Mouse (Mus musculus) stomach, embryonic 15.5 days (tissue): Measurements from ENCODE around the gene Rspo3. TPM values are rescaled to one million over a fixed set of nuclear protein-coding genes. Genes with fewer than 3 reads are reported as not detected.
A peak's percentile ranks its signal among the peaks of the same experiment; 100 is the strongest.

Source experiments
- ATAC-seq: fragments of 200-750 bp; cut with Nextera tagmentation; 2 replicates; pipeline ENCODE4 v1.8.0; 2017; ENCODE audit warnings: low read depth, moderate number of reproducible peaks, moderate TSS enrichment; ENCODE audit not compliant: insufficient read depth, low FRiP score
- H3K27ac ChIP-seq: fragments of 300-500 bp; sonication (generic); 2 replicates; pipeline ENCODE4 v1.5.1; 2015; ENCODE audit warnings: mild to moderate bottlenecking, inconsistent platforms
- H3K27me3 ChIP-seq: fragments of 300-500 bp; sonication (generic); replicated peaks from 2 replicates; pipeline ENCODE4 v1.6.1; 2015; ENCODE audit warnings: inconsistent platforms
- H3K36me3 ChIP-seq: fragments of 300-500 bp; sonication (generic); 2 replicates; pipeline ENCODE4 v1.6.1; 2015; ENCODE audit warnings: inconsistent platforms
- H3K4me1 ChIP-seq: fragments of 300-500 bp; sonication (generic); 2 replicates; pipeline ENCODE4 v1.6.1; 2015; ENCODE audit warnings: inconsistent platforms
- H3K4me2 ChIP-seq: fragments of 300-500 bp; sonication (generic); 2 replicates; pipeline ENCODE4 v1.6.1; 2015; ENCODE audit warnings: mild to moderate bottlenecking, inconsistent platforms
- H3K4me3 ChIP-seq: fragments of 300-500 bp; sonication (generic); replicated peaks from 2 replicates; pipeline ENCODE4 v1.5.1; 2015; ENCODE audit warnings: inconsistent platforms
- H3K9ac ChIP-seq: fragments of 300-500 bp; sonication (generic); 2 replicates; pipeline ENCODE4 v1.6.1; 2015; ENCODE audit warnings: inconsistent platforms
- H3K9me3 ChIP-seq: fragments of 300-500 bp; sonication (generic); 2 replicates; pipeline ENCODE4 v1.6.1; 2016; ENCODE audit warnings: inconsistent platforms
- WGBS: fragments of 180-500 bp; shearing (Covaris S2); methylation state at CpG from one replicate; pipeline ENCODE4 v1.1.7; 2015; 5-methylcytosine and 5-hydroxymethylcytosine counted together
- polyA plus RNA-seq: library from polyadenylated mRNA; unstranded; fragments of >200 nt; fragmentation: Nextera tagmentation; extraction: Ambion mirVana; gene quantifications from 2 replicates; pipeline ENCODE4 v1.2.1, GENCODE M21; 2015

Gene Rspo3
- polyA plus RNA-seq: 12.7 and 14.6 TPM in 2 replicates

- Histone ChIP-seq H3K9ac (peak within 1 kb of the TSS; percentile 11; the same call in 1 of the 2 replicates), H3K4me3 (peak within 1 kb of the TSS; percentile 58), H3K27me3 (0 out of 2 replicates have a peak, but pooled peaks cover 5% of the 10 kb centered on the region), H3K9me3 (no peaks in the 10 kb centered on the region), H3K4me1 (no peaks in the 10 kb centered on the region), H3K36me3 (no peaks in the 10 kb centered on the region), H3K4me2 (peak within 1 kb of the TSS; percentile 91), H3K27ac (peak within 1 kb of the TSS; percentile 53)
- WGBS: under 1% methylated on average over 42 of the region's 44 CpGs
- ATAC-seq: peak; percentile 76
Observed at GRCm38 (mm10) chr10:29535546-29536260, at the start of gene Rspo3. Gene Rspo3, minus strand, starts transcription at chr10:29535867.

GRCm38 (mm10) chr10:29581940-29582339, 46.3 kb upstream of the Rspo3 start:
- H3K4me1 ChIP-seq: no peaks in the 10 kb centered on the region
- no peak overlapping the region for H3K27ac ChIP-seq
- H3K9me3 ChIP-seq: no peaks in the 10 kb centered on the region
- no peak overlapping the region for H3K4me2 ChIP-seq
- WGBS: 65% methylated on average over 3 of the region's 3 CpGs
- no peaks in the 10 kb centered on the region for H3K36me3 ChIP-seq
- no peak overlapping the region for H3K9ac ChIP-seq
- H3K27me3 ChIP-seq: no peaks in the 10 kb centered on the region
- H3K4me3 ChIP-seq: no peak overlapping the region
- ATAC-seq: no peak

- no peak overlapping the region for H3K9ac ChIP-seq
- no peak overlapping the region for H3K4me3 ChIP-seq
- H3K27ac ChIP-seq: no peak overlapping the region
- ATAC-seq: no peak
- WGBS: 63% methylated on average over 3 of the region's 3 CpGs
- no peak overlapping the region for H3K4me2 ChIP-seq
- H3K36me3 ChIP-seq: no peaks in the 10 kb centered on the region
- no peaks in the 10 kb centered on the region for H3K27me3 ChIP-seq
- H3K4me1 ChIP-seq: no peaks in the 10 kb centered on the region
- H3K9me3 ChIP-seq: no peaks in the 10 kb centered on the region
Observed at GRCm38 (mm10) chr10:29581476-29581875, 45.8 kb upstream of the Rspo3 start.

GRCm38 (mm10) chr10:29555983-29556382, 20.3 kb upstream of the Rspo3 start:
- WGBS: 47% methylated on average over 2 of the region's 2 CpGs
- H3K9me3 ChIP-seq: no peaks in the 10 kb centered on the region
- no peak overlapping the region for H3K27ac ChIP-seq
- no peak for ATAC-seq
- H3K4me1 ChIP-seq: no peaks in the 10 kb centered on the region
- H3K27me3 ChIP-seq: no peaks in the 10 kb centered on the region
- H3K4me2 ChIP-seq: no peak overlapping the region
- H3K9ac ChIP-seq: no peak overlapping the region
- H3K36me3 ChIP-seq: no peaks in the 10 kb centered on the region
- H3K4me3 ChIP-seq: no peak overlapping the region

GRCm38 (mm10) chr10:29554365-29554764, 18.7 kb upstream of the Rspo3 start:
- no peak overlapping the region for H3K4me3 ChIP-seq
- 22% methylated on average over 2 of the region's 2 CpGs for WGBS
- no peaks in the 10 kb centered on the region for H3K9me3 ChIP-seq
- H3K4me1 ChIP-seq: no peaks in the 10 kb centered on the region
- H3K9ac ChIP-seq: no peak overlapping the region
- no peaks in the 10 kb centered on the region for H3K27me3 ChIP-seq
- H3K36me3 ChIP-seq: no peaks in the 10 kb centered on the region
- no peak overlapping the region for H3K4me2 ChIP-seq
- no peak overlapping the region for H3K27ac ChIP-seq
- no peak for ATAC-seq

GRCm38 (mm10) chr10:29542982-29543381, 7.3 kb upstream of the Rspo3 start:
- Histone ChIP-seq H3K27me3 (no peaks in the 10 kb centered on the region), H3K4me1 (no peaks in the 10 kb centered on the region), H3K27ac (no peak overlapping the region), H3K9me3 (no peaks in the 10 kb centered on the region), H3K4me2 (no peak overlapping the region), H3K36me3 (no peaks in the 10 kb centered on the region), H3K9ac (no peak overlapping the region), H3K4me3 (no peak overlapping the region)
- ATAC-seq: no peak
- WGBS: 89% methylated on average over 3 of the region's 3 CpGs

GRCm38 (mm10) chr10:29539516-29539915, 3.8 kb upstream of the Rspo3 start:
- 68% methylated on average over 2 of the region's 2 CpGs for WGBS
- ATAC-seq: no peak
- Histone ChIP-seq H3K4me3 (no peak overlapping the region), H3K9ac (no peak overlapping the region), H3K4me2 (no peak overlapping the region), H3K27ac (no peak overlapping the region), H3K36me3 (no peaks in the 10 kb centered on the region), H3K4me1 (no peaks in the 10 kb centered on the region), H3K27me3 (no peaks in the 10 kb centered on the region), H3K9me3 (no peaks in the 10 kb centered on the region)

- 66% methylated on average over 2 of the region's 2 CpGs for WGBS
Observed at GRCm38 (mm10) chr10:29538791-29539190, 3.1 kb upstream of the Rspo3 start.

GRCm38 (mm10) chr10:29534830-29535227, 838 bp downstream of the Rspo3 start:
- Histone ChIP-seq H3K27ac (no peak overlapping the region), H3K36me3 (no peaks in the 10 kb centered on the region), H3K27me3 (0 out of 2 replicates have a peak, but pooled peaks cover 5% of the 10 kb centered on the region), H3K4me2 (peak overlapping the region; percentile 91), H3K4me3 (peak overlapping the region; percentile 58), H3K9me3 (no peaks in the 10 kb centered on the region), H3K9ac (no peak overlapping the region), H3K4me1 (no peaks in the 10 kb centered on the region)
- under 1% methylated on average over 7 of the region's 7 CpGs for WGBS
- no peak for ATAC-seq

More at GRCm38 (mm10) chr10:29538791-29539190, 3.1 kb upstream of the Rspo3 start:
- no peak overlapping the region for H3K4me2 ChIP-seq
- H3K27me3 ChIP-seq: no peaks in the 10 kb centered on the region
- no peak overlapping the region for H3K9ac ChIP-seq
- H3K4me1 ChIP-seq: no peaks in the 10 kb centered on the region
- no peak overlapping the region for H3K27ac ChIP-seq
- no peaks in the 10 kb centered on the region for H3K36me3 ChIP-seq
- no peak for ATAC-seq
- H3K4me3 ChIP-seq: no peak overlapping the region
- no peaks in the 10 kb centered on the region for H3K9me3 ChIP-seq

- H3K27me3 ChIP-seq: 0 out of 2 replicates have a peak, but pooled peaks cover 5% of the 10 kb centered on the region
- 3% methylated on average over 24 of the region's 24 CpGs for WGBS
Observed at GRCm38 (mm10) chr10:29533846-29534829, 1.5 kb downstream of the Rspo3 start.

GRCm38 (mm10) chr10:29532821-29533715, 2.6 kb downstream of the Rspo3 start:
- Histone ChIP-seq H3K27ac (peak overlapping the region; percentile 9; the same call in 1 of the 2 replicates), H3K36me3 (no peaks in the 10 kb centered on the region), H3K27me3 (0 out of 2 replicates have a peak, but pooled peaks cover 5% of the 10 kb centered on the region), H3K9me3 (no peaks in the 10 kb centered on the region), H3K4me3 (peak overlapping the region; percentile 58), H3K4me2 (peak overlapping the region; percentile 91), H3K4me1 (no peaks in the 10 kb centered on the region), H3K9ac (no peak overlapping the region)
- WGBS: 2% methylated on average over 30 of the region's 30 CpGs
- ATAC-seq: peak; percentile 69; the same call in 1 of the 2 replicates

More at GRCm38 (mm10) chr10:29533846-29534829, 1.5 kb downstream of the Rspo3 start:
- peak overlapping the region; percentile 58 for H3K4me3 ChIP-seq
- H3K4me2 ChIP-seq: peak overlapping the region; percentile 91
- ATAC-seq: no peak
- H3K27ac ChIP-seq: 0 out of 2 replicates have a peak overlapping the region, but pooled peaks have one; percentile 17
- H3K9ac ChIP-seq: no peak overlapping the region; the same call in 1 of the 2 replicates
- H3K36me3 ChIP-seq: no peaks in the 10 kb centered on the region
- H3K4me1 ChIP-seq: no peaks in the 10 kb centered on the region
- no peaks in the 10 kb centered on the region for H3K9me3 ChIP-seq
